Mouse (Mus musculus) ES-E14 (cell line): ENCODE data around the gene Slamf9. TPM values are rescaled to one million over a fixed set of nuclear protein-coding genes. Genes with fewer than 3 reads are reported as not detected.

Experiments used
- DNase-seq: peaks from one replicate; pipeline ENCODE4 v3.0.0-alpha.2; 2013; ENCODE audit warnings: low read depth, low spot score
- H3K27ac ChIP-seq: 2 replicates; pipeline ENCODE4 v1.5.1; 2012; ENCODE audit warnings: low read depth, mild to moderate bottlenecking, low read length, moderate library complexity, mixed read lengths; ENCODE audit not compliant: poor library complexity, insufficient read depth, severe bottlenecking
- H3K36me3 ChIP-seq: 2 replicates; pipeline ENCODE4 v1.6.1; 2012; ENCODE audit warnings: mild to moderate bottlenecking, low read length, moderate library complexity, mixed read lengths; ENCODE audit not compliant: control insufficient read depth, poor library complexity, insufficient read depth, severe bottlenecking
- H3K4me1 ChIP-seq, 2 experiments: fragments of 150-350 bp in 1 of 2; sonication (generic) in 1 of 2; 2 replicates each; pipeline ENCODE4 v1.6.1; 2012; ENCODE audit warnings: low read length in 2 of 2, mild to moderate bottlenecking in 1 of 2, mixed read lengths in 1 of 2; ENCODE audit not compliant: control insufficient read depth in 2 of 2, insufficient read depth in 2 of 2, poor library complexity in 1 of 2
- H3K4me3 ChIP-seq, 2 experiments: fragments of 150-350 bp in 1 of 2; sonication (generic) in 1 of 2; 2 replicates each; pipeline ENCODE4 v1.5.1; 2012; ENCODE audit warnings: low read length in 2 of 2, low read depth in 1 of 2, mild to moderate bottlenecking in 1 of 2, mixed read lengths in 1 of 2; ENCODE audit not compliant: insufficient read depth in 1 of 2, poor library complexity in 1 of 2, severe bottlenecking in 1 of 2
- H3K9ac ChIP-seq: 2 replicates; pipeline ENCODE4 v1.6.1; 2012; ENCODE audit warnings: low read depth, mild to moderate bottlenecking, low read length, mixed read lengths; ENCODE audit not compliant: poor library complexity, insufficient read depth, severe bottlenecking
- H3K9me3 ChIP-seq: fragments of 150-350 bp; sonication (generic); 2 replicates; pipeline ENCODE4 v1.6.1; 2012; ENCODE audit warnings: low read depth, mild to moderate bottlenecking, low read length; ENCODE audit not compliant: control insufficient read depth, insufficient read depth
- CHD2 ChIP-seq: IDR thresholded peaks from 2 replicates; pipeline ENCODE4 v1.6.1; 2014; ENCODE audit warnings: mild to moderate bottlenecking, low read depth, low read length, inconsistent platforms
- HCFC1 ChIP-seq: IDR thresholded peaks from 2 replicates; pipeline ENCODE4 v1.6.1; 2012; ENCODE audit warnings: low read length, inconsistent platforms, borderline replicate concordance; ENCODE audit not compliant: insufficient read depth
- MAFK ChIP-seq: IDR thresholded peaks from 2 replicates; pipeline ENCODE4 v1.6.1; 2014; ENCODE audit warnings: mild to moderate bottlenecking, low read depth, low read length, inconsistent platforms; ENCODE audit not compliant: insufficient read depth
- ZC3H11A ChIP-seq: IDR thresholded peaks from 2 replicates; pipeline ENCODE4 v1.6.1; 2012; ENCODE audit warnings: low read depth, mild to moderate bottlenecking, inconsistent platforms, low read length, borderline replicate concordance
- ZNF384 ChIP-seq: IDR thresholded peaks from 2 replicates; pipeline ENCODE4 v1.6.1; 2012; ENCODE audit warnings: low read depth, low read length, inconsistent platforms
- in situ Hi-C, 2 experiments: fragments of 600-800 bp; cut with MboI; formaldehyde crosslinking; loops; one replicate each; pipeline ENCODE4 v1.15.1; 2025; ENCODE audit warnings: low sequenced_read_pairs in 2 of 2, inconsistent platforms in 1 of 2; ENCODE audit not compliant: unreplicated experiment in 2 of 2
- total RNA-seq: library from RNA; depleted of rRNA; stranded (reverse); fragments of 300-350 nt; gene quantifications from 2 replicates; pipeline ENCODE4 v1.2.3, GENCODE M21; 2012

Slamf9 gene
- total RNA-seq, 1 experiment = 2.7 TPM

GRCm38 (mm10) chr1:172492047-172492446 lies 16.9 kb downstream of the Slamf9 start:
- TF ChIP-seq CHD2 (no peak), HCFC1 (no peak), MAFK (no peak), ZC3H11A (no peak), ZNF384 (no peak)
- Histone ChIP-seq H3K4me1 (peaks cover 0 to 7% of the 10 kb centered on the region in 2 experiments; a peak in 1 of 4 replicates), H3K4me3 (no peak overlapping the region), H3K9ac (no peak overlapping the region), H3K27ac (no peak overlapping the region), H3K9me3 (no peaks in the 10 kb centered on the region), H3K36me3 (peaks cover 47% of the 10 kb centered on the region)
- in situ Hi-C loops = loop anchor here in 1 of 2 experiments (5.0 kb wide), 1 partner anchor 75 kb away; no protein-coding TSS in a partner anchor
- DNase-seq = no peak

- Histone ChIP-seq H3K4me3 (no peak overlapping the region), H3K9me3 (no peaks in the 10 kb centered on the region), H3K27ac (no peak overlapping the region), H3K9ac (no peak overlapping the region), H3K36me3 (peaks cover 56% of the 10 kb centered on the region), H3K4me1 (peaks cover 0 to 7% of the 10 kb centered on the region in 2 experiments; a peak in 1 of 4 replicates)
- DNase-seq = no peak
- no peak for TF ChIP-seq ZNF384
- TF ChIP-seq CHD2 = no peak
- TF ChIP-seq ZC3H11A = no peak
- TF ChIP-seq HCFC1 = no peak
- TF ChIP-seq MAFK = no peak
- in situ Hi-C loops = loop anchor here in 1 of 2 experiments (5.0 kb wide), 1 partner anchor 76 kb away; no protein-coding TSS in a partner anchor
Observed at GRCm38 (mm10) chr1:172493516-172493915, 18.4 kb downstream of the Slamf9 start.

GRCm38 (mm10) chr1:172496030-172496429 lies 20.9 kb downstream of the Slamf9 start:
- Histone ChIP-seq H3K36me3 (peaks cover 56% of the 10 kb centered on the region), H3K9ac (no peak overlapping the region), H3K9me3 (no peaks in the 10 kb centered on the region), H3K4me3 (peak overlapping the region; percentile 32 to 44; a peak in 2 of 4 replicates), H3K4me1 (peaks cover 0 to 8% of the 10 kb centered on the region in 2 experiments; a peak in 1 of 4 replicates), H3K27ac (no peak overlapping the region)
- no peak for DNase-seq
- in situ Hi-C loops = no loop called here
- TF ChIP-seq ZC3H11A = no peak
- TF ChIP-seq ZNF384 = no peak
- no peak for TF ChIP-seq CHD2
- no peak for TF ChIP-seq MAFK
- TF ChIP-seq HCFC1 = no peak

GRCm38 (mm10) chr1:172497428-172497827 lies 22.3 kb downstream of the Slamf9 start:
- peaks cover 42% of the 10 kb centered on the region for H3K36me3 ChIP-seq
- no peak overlapping the region for H3K27ac ChIP-seq
- no peak overlapping the region for H3K4me3 ChIP-seq
- H3K9ac ChIP-seq = no peak overlapping the region
- in situ Hi-C loops = no loop called here
- TF ChIP-seq ZC3H11A (no peak), CHD2 (no peak), MAFK (no peak), ZNF384 (no peak), HCFC1 (no peak)
- DNase-seq = no peak
- peaks cover 0 to 19% of the 10 kb centered on the region in 2 experiments; a peak in 3 of 4 replicates for H3K4me1 ChIP-seq
- H3K9me3 ChIP-seq = no peaks in the 10 kb centered on the region
